Mouse (Mus musculus) 3T3-L1 (cell line): ENCODE measurements around the gene Spata32.
"Not testable (repeated sequence)": the region's sequence is repeated elsewhere in the genome, so short reads cannot be mapped to it uniquely, and the experiment has no call there.

ENCODE experiments used
- DNase-seq: peaks from one replicate; pipeline ENCODE4 v3.0.0-alpha.2; 2015; ENCODE audit warnings: low read depth, low spot score

Gene Spata32

DNA sequence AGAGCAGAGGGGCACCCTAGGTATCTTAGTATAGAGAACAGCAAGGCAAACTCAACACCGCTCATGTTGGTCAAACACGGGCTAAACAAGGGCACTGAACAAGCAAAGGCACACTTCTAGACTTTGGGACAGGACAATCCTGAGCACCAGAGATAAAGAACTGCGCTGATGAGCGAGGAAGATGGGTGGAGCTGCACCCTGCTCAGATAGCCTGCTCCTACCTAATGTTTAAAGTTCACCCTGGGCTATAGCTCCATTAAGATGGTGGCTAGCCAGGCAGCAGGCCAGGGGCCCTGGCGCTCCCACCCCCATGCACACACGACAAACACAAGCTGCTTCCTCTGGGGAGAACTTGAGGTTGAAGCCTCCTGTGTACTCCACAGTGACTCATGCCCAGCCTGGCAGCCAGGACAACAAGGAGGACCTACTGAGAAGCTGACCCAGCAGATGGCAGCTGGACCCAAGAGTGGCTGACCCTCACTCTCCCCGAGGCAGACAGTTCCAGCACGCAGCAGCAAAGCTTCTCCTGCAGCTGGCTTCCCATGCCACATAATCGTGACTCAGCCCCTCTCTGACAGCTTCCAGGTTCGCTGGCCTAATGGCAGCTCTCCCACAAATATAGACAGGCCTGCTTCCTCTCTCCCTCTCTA is 28.0 kb upstream of the Spata32 start:
- DNase-seq, result peak; percentile 96

DNA sequence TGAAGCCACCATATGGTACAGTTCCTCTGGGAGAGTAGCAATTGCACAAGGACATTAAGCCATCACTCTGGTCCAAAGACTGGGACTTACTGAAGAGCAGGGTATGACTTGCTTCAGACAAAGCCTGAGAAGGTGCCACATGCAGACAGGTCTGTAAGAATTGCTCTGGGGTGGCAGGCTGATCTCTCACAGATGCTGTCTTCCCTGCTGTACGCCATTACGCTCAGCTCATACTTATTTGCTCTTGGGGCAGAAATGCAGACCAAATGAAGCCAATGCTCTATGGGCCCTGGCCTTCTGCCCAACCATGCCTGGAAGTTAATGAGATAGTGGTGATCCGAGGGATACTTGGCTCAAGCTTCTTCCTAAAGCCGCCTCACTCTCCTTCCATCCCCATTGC is 26.6 kb upstream of the Spata32 start:
- no peak for DNase-seq

DNA sequence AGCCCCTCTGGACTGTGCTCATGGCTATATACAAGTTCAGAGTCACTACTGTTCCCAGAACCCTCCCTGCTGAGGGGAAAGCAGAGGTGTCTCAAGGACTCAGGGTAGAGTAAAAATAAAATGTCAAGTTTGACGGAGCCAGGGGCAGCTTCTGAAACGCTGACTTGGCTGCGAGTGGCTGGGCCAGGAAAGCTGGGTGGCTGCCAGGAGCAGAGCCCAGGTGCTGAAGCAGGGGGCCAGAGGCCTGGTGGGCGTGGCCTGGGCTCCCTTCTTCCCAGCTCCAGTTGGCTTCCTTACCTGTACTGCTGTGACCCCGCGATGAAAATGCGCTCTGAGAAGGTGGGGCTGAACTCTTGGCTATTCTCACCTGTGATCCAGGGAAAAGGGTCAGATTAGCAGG is 22.5 kb upstream of the Spata32 start:
- no peak for DNase-seq

DNA sequence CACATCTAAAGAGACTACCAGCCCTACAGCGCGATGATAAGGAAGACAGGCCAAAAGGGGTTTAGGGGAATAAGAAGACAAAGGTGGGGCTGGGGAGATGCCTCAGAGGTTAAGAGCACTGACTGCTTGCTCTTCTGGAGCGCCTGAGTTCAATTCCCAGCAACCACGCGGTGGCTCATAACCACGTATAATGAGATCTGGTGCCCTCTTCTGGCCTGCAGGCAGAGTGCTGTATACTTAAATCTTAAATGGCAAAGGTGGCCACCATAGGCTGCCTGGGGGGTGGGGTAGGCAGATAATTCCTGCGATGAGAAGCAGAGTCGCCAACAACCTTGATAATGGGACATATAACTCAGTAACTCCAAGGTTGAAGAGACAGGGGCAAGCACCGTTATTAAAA is 19.5 kb upstream of the Spata32 start:
- no peak for DNase-seq

DNA sequence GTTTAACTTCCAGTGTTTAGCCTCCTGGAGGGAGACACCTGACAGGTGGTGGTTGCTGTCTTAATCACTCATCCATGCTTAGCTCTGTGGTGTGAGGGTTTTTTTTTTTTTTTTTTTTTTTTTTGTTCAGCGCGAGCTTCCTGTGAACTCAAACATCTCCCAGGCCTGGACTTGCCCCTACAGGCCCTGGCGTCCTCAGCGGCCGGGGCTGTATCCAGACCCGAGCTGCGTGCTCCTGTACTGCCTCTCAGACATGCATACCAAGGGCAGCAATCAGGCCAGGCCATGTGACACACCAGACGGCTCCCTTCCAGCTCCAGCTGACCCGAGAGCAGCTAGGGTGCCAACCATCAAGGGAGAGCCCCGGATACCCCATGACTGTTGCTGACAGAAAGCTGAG is 18.7 kb upstream of the Spata32 start:
- no peak for DNase-seq

DNA sequence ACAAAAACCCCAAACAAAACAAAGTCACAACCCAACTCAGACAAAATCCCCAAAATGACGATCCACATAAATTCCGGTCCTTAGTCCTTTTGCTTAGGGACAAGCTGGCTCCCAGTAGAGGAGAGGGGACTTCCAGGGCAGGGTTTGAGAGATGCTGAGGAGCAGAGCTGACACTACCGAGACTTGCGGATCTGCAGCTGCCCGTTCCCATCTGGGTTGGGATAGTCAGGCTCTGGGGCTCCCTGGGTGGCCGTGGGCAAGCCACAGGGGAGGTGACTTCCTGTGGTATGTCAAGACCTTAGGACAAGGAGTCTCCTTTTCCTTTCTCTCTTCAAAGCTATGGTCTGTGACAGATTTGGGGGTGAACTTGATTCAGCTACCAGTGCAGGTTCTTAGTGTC is 18.2 kb upstream of the Spata32 start:
- no peak for DNase-seq

DNA sequence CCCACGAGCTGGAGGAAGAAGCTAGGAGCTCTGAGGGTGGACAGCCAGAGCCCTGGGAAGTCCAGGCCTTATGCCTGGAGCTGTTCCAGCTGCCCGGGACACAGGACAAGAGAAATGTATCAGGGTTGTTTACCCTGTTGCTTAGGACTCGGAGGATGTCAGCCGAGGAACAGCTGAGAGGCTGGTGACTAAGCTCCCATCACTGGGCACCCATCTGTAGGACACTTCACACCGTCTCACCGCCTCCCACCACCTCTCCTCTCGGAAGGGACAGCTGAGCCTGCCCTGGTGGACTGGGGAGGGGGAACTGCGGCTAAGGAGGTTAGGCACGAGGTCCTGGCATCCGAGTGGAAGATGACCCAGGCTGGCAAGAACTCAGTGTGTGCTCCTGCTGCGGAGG is 17.5 kb upstream of the Spata32 start:
- no peak for DNase-seq

DNA sequence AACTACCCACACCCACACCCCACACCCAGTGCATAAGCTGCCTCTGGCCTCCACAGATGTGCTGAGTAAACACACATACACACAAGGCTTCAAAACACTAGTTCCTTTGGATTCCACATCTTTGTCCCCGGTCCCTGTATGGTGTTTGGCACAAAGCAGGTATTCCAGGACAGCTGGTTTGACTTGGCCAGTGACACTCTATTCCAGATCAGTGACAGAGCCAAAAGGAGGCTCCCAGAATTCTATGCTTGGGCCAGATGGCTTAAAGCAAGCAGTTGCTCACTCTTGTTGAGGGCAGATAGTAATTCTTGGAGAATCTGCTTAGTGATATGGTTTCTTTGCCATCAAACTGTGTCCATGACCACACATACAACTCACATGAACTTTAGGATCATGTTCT is 16.2 kb upstream of the Spata32 start:
- no peak for DNase-seq

DNA sequence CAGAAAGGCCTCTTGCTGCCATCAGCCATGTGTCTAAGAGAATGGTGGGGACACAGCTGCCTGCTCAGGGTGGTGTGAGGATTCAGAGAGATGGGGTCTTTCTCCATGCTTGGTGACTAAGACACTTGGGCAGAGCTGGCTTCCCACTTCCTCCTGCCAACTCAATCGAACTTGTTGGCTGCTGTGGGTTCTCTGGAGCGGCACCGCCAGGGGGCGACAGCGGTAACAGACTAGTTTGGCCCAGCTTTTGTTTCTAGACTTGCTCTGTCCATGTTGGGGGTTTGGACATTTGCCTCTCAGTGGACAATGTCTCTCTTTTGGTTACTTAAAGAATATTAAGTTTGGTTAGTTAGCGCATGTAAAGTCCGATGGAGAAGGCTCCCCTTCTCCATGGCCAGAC is 14.7 kb upstream of the Spata32 start:
- DNase-seq, result peak; percentile 81

DNA sequence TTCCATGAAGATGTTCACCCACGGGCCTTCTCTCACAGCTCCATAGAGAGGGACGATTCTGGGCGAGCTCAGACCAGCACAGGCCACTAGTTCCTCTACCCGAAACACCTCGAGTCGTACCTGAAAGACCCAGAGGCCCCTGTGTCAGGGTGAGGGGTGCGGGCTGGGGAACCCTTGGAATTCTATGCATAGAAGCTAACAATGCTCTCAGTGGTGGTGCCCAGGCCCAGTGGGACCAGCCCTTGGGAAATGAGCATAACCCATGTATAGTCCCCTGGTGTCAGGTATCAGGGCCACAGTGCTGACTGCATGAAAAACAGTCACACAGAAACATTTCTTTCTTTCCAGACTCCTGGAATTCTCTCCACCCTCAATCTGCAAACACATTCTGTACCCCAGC is 13.1 kb upstream of the Spata32 start:
- DNase-seq, result no peak

DNA sequence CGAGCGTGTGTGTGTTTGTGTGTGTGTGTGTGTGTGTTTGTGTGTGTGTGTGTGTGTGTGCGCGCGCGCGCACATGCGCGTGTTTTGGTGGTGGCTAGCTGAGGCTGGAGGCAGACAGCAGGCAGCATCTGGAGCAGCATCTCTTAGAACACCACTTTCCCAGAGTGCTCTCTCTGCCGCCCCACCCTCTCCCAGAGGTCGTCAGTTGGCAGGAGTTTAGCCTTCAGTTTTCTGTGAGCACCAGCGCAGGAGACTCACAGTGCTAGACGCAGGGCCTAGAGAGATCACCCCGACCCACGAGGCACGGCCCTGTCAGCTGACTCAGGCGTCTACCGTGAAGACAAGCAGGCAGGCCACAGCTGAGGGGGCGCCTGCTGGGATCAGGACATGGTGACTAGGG is 12.4 kb upstream of the Spata32 start:
- no peak for DNase-seq

DNA sequence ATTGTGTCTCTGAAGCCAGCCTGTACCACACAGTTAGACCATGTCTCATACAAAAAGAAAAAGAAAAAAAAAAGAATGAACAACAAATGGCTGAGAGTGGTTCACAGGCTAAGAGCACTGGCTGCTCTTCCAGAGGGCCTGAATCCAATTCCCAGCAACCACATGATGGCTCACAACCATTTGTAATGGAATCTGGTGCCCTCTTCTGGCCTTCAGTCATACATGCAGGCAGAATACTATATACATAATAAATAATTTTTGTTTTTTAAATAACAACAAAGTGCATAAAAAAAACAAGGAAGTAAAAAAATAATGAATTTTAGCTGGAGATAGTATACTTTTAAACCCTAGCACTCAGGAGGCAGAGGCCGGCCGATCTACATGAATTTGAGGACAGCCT is 11.4 kb upstream of the Spata32 start:
- DNase-seq, result no peak

DNA sequence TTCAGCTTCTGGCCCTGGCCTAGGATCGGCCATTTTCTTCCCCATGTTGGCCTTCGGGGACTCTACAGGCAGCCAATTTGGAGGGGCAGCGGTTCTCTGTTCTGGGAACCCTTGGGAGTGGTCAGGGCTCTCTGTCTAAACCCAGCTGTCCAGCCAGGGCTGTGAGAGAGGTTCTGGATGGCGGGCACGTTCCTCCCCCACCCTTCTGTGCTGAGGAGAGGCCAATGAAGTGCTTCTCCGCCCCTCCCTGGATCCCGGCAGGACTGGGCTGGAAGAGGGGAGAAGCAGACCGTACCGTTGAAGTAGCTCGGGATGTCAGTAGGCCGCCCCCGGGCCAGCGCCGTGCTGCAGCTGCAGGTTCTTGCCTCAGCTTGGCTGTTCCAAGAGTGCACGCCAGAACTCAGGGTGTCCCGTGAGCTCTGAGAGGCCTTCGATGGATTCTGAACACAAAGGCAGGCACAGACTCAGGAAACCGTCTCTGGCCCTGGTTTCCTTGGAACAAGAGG is 5.8 kb upstream of the Spata32 start:
- DNase-seq, result no peak

DNA sequence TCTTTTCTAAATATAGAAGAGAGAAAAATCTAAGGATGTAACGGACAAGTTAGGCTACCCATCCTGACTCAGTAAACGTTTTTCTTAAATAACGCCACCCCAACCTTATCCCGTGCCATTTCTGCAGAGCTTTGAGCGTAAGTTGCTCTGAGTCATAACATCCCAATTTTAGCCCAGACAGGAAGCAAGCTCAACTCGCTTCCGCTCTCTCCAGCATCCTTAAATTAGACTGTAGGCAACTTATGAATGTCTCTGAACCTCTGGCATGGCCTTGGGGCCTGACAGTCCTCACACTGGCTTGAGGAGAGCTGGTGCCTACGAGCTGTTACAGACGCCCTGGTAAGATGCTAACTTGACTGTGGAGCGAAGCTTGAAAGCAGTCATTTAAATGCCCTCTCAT is 5.2 kb upstream of the Spata32 start:
- DNase-seq, result no peak

DNA sequence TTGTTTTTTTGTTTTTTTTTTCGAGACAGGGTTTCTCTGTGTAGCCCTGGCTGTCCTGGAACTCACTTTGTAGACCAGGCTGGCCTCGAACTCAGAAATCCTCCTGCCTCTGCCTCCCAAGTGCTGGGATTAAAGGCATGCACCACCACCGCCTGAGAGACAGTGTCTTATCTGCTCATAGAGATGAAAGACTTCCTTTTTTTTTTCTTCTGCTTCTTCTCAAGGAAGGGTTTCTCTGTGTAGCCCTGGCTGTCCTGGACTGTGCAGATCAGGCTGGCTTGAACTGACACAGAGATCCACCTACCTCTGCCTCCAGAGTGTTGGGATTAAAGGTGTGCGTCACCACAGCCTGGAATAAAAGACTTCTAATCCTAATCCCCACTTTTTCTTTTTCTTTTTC is 4.5 kb upstream of the Spata32 start:
- not testable (repeated sequence) for DNase-seq

DNA sequence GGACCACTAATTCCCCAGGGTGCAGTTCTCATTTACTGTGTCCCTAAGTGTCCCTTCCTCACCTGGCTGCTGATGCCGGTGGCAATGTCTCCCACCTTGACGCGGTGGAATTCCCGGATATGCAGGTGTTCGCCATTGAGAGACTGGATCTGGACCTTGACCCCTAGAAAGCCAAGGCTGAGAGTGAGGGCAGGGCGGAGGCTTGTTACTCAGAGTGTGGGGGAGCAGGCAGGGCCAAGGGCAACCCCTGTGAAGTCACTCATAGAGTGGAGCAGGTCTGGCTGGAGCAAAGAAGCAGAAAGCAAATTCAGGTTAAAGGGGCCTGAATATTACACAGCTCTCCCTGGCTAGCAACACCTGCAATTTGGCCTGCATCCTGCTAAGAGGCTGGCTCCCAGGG is 3.2 kb upstream of the Spata32 start:
- no peak for DNase-seq

DNA sequence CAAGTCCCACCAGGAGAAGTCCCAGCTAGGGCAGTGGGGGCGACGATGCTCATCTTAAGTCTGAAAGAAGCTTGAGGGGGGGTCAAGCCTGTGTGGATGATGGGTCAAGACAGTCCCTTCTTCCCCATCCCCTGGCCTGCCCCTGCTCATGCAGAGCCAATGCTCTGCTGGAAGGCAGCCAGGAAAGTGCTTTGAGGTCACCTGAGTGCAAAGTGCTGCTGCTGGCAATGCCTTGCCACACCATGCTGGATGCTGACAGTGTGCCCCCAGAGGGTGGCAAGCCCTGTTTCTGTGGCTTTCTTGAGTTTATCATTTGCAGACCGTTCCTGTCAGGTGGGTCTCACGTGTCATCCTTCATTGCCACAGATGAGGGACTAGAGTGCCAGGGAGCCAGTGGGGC is 1.8 kb upstream of the Spata32 start:
- no peak for DNase-seq

DNA sequence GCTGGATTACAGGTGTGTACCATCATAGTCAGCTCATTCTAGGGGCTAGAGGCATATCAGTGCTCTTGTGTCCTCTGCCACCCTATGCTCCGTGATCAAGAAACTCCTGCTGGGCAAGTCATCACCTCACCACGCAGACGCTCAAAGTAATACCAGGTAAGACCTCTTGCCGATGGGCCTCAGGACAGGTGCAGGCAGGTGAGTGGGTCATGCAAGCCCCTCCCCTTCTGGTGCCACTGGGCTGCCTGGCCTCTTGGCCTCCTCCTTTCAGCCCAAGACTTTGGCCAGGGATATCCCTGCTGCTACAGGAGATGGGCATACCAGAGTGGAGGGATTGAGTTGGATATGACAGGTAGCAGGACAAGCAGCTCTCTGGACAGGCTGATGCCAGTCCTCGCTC is 1.0 kb upstream of the Spata32 start:
- DNase-seq, result no peak

DNA sequence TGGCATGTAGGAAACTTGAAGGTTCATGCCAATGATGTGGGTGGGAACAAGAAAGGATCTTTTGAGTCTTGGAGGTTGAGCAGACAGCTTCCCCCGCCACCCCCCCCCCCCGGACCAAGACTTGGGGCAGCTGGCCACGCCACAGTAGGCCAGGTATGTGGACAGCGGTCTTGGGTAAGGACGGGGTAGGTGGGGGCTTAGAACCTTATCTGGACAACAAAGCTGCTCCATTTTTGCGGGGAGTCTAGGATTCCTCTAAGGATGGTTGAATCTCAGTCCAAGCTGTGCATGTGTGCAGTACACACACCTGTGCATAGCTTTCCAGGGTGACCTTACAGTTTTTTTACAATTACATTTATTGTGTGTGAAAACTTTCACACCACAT is 277 bp upstream of the Spata32 start:
- no peak for DNase-seq

DNA sequence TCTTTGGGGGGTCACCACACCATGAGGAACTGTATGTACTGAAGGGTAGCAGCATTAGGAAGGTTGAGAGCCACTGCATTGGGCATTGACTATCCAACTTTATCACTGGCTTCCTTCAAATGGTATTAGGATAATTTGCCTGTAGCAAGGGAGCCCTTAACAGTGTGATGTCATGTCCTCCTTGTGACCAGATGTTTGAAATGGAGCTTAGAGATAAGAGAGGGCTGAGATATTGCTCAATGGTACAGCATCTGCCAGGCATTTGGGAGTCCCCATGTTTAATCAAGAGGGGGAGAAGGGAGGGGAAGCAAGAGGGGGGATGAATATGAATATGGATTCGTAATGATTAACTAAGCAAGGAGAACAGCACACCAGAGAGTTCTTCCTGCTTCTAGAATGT is 2.9 kb downstream of the Spata32 start:
- no peak for DNase-seq

DNA sequence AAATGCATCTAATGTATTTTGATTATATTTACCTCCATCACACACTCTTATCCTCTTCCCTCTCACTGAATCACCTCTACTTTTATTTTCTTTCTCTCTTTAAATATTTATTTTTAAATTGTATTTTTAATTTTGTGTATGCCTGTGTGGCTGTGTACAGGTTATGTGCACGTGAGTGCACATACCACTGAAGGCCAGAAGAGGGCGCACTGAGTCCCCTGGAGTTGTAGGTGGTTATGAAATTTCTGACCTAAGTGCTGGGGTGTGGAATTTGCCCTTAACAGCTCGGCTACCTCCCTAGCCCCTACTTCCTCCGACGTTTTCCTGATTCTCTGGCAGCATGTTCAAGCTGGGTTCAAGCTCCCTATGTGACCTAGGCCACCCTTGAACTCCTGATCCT is 4.5 kb downstream of the Spata32 start:
- no peak for DNase-seq

DNA sequence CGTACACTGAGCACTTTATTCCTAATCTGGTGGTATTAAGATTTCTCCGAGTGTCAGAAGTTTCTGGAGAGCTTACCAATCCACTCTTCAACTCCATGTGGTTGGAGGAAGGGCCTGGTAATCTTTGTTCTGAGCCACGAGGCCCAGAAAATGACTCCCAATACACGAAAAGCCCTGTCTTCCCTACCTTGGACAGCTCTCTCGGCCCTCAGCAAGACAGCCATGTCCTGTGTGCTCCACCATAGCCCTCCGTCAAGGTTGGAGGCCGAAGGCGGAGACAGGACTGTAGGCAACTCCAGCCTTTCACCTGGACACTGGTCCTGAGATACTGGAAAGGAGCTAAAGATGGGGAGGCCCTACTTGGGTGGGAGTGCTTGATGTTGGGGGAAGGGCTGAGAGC is 7.9 kb downstream of the Spata32 start:
- no peak for DNase-seq

DNA sequence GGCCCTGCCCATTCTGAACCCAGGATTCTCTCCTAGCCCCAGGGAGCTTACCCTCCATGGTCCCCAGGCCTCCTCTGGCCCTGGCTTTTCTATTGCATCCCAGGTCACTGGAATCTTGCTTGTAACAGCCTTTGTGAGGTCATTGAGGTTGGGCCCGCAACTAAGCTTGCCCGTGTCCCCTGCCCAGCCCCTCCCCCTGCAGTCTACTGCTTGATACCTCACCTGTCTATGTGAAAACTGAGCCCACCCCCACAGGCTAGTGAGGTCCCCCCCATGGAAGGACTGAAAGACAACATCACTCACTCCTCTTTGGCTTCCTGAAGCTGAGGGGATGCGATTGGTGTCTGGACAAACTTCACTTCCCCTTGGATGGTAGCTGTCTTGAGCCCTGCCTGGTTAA is 9.8 kb downstream of the Spata32 start, which contains the start of gene 1700023F06Rik:
1700023F06Rik (minus strand) TSS at position 101 of the 400 bp plus-strand sequence.
- DNase-seq, result no peak

DNA sequence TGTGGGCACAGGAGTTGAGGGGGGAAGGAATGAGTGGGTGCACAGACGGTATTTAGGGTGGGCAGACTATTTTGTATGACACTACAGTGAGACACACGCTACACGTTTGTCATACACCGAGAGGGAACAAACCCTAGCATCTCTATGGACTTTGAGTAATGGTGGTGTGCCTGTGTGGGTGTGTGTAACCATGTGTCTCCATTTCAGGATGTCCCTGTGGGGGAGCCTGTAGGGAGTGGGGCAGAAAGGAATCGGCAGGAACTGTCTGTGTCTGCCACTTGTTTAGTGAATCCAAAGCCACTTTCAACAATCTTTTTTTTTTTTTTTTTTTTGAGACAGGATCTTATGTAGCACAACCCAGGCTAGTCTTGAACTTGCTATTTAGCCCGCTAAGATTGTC is 12.0 kb downstream of the Spata32 start:
- DNase-seq, result no peak
